Mouse (Mus musculus) liver, adult 2 months (tissue): ENCODE results near the gene 2410131K14Rik.

ENCODE experiments used
- CTCF ChIP-seq: fragments of 200-500 bp; IDR thresholded peaks from 2 replicates; pipeline ENCODE4 v1.5.1; 2011; ENCODE audit warnings: low read depth, low read length, control low read depth
- POLR2A ChIP-seq: fragments of 200-500 bp; IDR thresholded peaks from 2 replicates; pipeline ENCODE4 v1.6.1; 2011; ENCODE audit warnings: low read length, control low read depth; ENCODE audit not compliant: insufficient read depth; ENCODE audit errors: extremely low read depth

- TF ChIP-seq CTCF = no peak
- TF ChIP-seq POLR2A = no peak
These were observed 45.4 kb upstream of the 2410131K14Rik start for GRCm38 (mm10) chr5:118199670-118200069.
